Mouse (Mus musculus) lung, embryonic 14.5 days (tissue): Measurements from ENCODE around the gene Ercc1. TPM values are rescaled to one million over a fixed set of nuclear protein-coding genes. Genes with fewer than 3 reads are reported as not detected.

Source experiments
- ATAC-seq: fragments of 200-750 bp; cut with Nextera tagmentation; 2 replicates; pipeline ENCODE4 v1.8.0; 2017; ENCODE audit warnings: mild to moderate bottlenecking, moderate TSS enrichment, moderate library complexity; ENCODE audit not compliant: insufficient read depth
- DNase-seq: peaks from one replicate; pipeline ENCODE4 v3.0.0-alpha.2; 2015
- H3K27ac ChIP-seq: fragments of 300-500 bp; sonication (generic); 2 replicates; pipeline ENCODE4 v1.5.1; 2014; ENCODE audit warnings: low read depth, mild to moderate bottlenecking, moderate library complexity
- H3K27me3 ChIP-seq: fragments of 300-500 bp; sonication (generic); 2 replicates; pipeline ENCODE4 v1.6.1; 2014; ENCODE audit warnings: low read length, control low read depth; ENCODE audit not compliant: insufficient read depth
- H3K36me3 ChIP-seq: fragments of 300-500 bp; sonication (generic); 2 replicates; pipeline ENCODE4 v1.6.1; 2014; ENCODE audit warnings: control low read depth; ENCODE audit not compliant: insufficient read depth
- H3K4me1 ChIP-seq: fragments of 300-500 bp; sonication (generic); 2 replicates; pipeline ENCODE4 v1.6.1; 2014; ENCODE audit warnings: antibody characterized with exemption, control low read depth; ENCODE audit not compliant: insufficient read depth
- H3K4me2 ChIP-seq: fragments of 300-500 bp; sonication (generic); 2 replicates; pipeline ENCODE4 v1.6.1; 2014; ENCODE audit warnings: mild to moderate bottlenecking
- H3K4me3 ChIP-seq: fragments of 300-500 bp; sonication (generic); 2 replicates; pipeline ENCODE4 v1.5.1; 2014; ENCODE audit warnings: low read depth, low read length
- H3K9ac ChIP-seq: fragments of 300-500 bp; sonication (generic); 2 replicates; pipeline ENCODE4 v1.6.1; 2014
- H3K9me3 ChIP-seq: fragments of 300-500 bp; sonication (generic); 2 replicates; pipeline ENCODE4 v1.6.1; 2016; ENCODE audit warnings: low read depth, low read length, control low read depth
- CTCF ChIP-seq: IDR thresholded peaks from 2 replicates; pipeline ENCODE4 v1.5.1; 2016; ENCODE audit warnings: antibody characterized with exemption, low read depth
- WGBS: fragments of 180-500 bp; shearing (Covaris S2); extraction: QIAGEN DNeasy Blood & Tissue Kit; methylation state at CpG from one replicate; pipeline ENCODE4 v1.1.7; 2014; 5-methylcytosine and 5-hydroxymethylcytosine counted together
- polyA plus RNA-seq: library from polyadenylated mRNA; unstranded; fragments of >200 nt; fragmentation: Nextera tagmentation; extraction: Ambion mirVana; gene quantifications from 2 replicates; pipeline ENCODE4 v1.2.1, GENCODE M21; 2014

Ercc1 gene
- polyA plus RNA-seq, 1 experiment from 2014 or later, result 90.5 TPM

DNA sequence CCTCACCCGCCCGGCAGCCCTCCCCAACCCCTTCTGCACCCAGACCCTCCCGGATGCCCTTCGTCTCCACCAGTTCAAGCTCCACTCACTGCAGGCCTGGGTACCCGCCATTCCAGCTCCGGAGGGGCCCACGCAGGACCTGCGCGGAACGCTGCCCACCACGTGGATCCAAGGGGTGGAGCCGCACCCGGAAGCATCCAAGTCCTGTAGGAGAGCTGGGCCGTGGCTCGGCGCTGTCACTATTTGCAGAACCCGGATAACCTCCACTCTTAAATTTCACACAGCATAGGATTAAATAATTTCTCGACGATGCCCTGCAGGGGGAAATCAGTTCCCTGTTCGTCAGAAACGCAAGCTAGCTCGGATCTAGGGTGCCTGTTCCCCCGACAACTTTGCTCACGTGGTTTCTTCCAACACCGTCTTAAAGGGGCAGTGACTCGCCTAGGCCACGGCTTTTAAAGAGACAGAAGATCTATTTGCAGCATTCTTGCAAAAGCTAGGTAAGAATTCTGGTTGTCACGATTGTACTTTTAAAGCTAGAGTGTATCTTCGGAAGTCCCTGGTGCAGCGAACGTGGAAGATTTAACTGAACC lies 14.8 kb downstream of the Ercc1 start, which contains the start of the genes Cd3eap and Ppp1r13l:
Gene Cd3eap (minus strand): TSS at position 185 of the 593 bp plus-strand sequence.
Gene Ppp1r13l (plus strand): TSS at position 451 of the 593 bp plus-strand sequence.
- TF ChIP-seq CTCF, result no peak
- DNase-seq (peak; percentile 90), ATAC-seq (peak; percentile 63)
- Histone ChIP-seq H3K36me3 (peaks cover 33% of the 10 kb centered on the region), H3K27me3 (no peaks in the 10 kb centered on the region), H3K9ac (peak within 1 kb of the TSS; percentile 63), H3K4me3 (peak within 1 kb of the TSS; percentile 64), H3K27ac (peak within 1 kb of the TSS; percentile 62), H3K4me1 (peaks cover 8% of the 10 kb centered on the region; the same call in 1 of the 2 replicates), H3K4me2 (peak within 1 kb of the TSS; percentile 94), H3K9me3 (no peaks in the 10 kb centered on the region)
- under 1% methylated on average over 30 of the region's 31 CpGs for WGBS

DNA sequence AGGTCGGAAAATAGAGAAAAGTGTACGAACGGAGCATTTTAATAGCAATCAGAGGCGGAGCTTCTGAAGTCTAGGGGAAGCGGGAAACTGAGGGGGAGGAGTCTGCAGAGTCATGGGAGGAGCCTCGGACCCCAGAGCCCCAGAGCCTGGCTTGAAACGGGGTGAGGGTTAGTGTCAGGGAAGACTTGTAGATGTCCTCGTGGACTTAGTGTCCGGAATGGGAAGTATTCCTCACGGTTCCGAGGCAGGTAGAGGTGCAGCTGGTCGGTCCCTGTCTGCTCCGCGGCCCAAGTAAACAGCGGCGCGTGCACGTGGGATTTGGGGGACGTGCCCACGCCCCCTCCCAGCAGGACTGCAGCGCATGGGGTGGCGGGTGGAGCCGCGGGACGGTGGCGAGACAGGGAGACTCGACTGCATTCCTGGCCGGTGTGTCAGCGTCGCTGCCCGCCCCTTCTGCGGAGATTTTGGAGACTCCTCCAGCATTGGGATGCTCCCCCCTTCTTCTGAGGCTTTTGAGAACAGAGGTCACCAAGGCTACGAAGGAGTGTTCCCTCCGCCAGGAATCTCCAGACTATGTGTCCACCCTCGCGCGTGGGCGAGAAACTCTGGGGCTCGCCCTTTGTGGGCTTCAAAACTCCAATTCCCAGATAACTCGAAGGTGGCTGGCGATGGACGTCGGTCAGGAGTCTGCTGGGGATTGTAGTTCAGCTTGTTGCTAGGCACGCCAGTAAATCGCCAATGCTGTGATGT lies 15.5 kb downstream of the Ercc1 start:
- Histone ChIP-seq H3K36me3 (peaks cover 27% of the 10 kb centered on the region), H3K27ac (peak overlapping the region; percentile 62), H3K4me1 (peaks cover 8% of the 10 kb centered on the region; the same call in 1 of the 2 replicates), H3K9ac (peak overlapping the region; percentile 63), H3K9me3 (no peaks in the 10 kb centered on the region), H3K27me3 (no peaks in the 10 kb centered on the region), H3K4me2 (peak overlapping the region; percentile 94), H3K4me3 (peak overlapping the region; percentile 64)
- DNase-seq (peak; percentile 92), ATAC-seq (peak; percentile 73)
- WGBS, result under 1% methylated on average over 45 of the region's 45 CpGs
- no peak for TF ChIP-seq CTCF

DNA sequence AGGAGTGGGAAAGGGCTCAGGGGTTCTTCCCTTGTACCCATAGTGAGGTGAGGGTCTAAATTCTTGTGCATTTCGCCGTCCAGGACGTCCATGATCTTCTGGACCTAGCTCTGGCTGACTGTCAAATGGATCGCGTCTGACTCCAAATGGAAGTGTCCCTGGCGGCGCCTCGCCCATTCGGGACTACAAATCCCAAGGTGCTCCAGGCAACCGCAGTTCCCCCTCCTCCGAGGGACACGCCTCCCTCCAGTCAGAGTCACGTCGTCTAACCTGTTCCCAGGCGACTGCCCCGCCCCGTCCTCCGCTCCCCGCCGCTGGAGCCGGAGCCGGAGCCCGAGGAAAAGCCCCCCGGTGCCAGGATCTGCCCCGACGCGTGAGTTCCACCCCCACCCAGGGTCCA lies 16.4 kb downstream of the Ercc1 start:
- Histone ChIP-seq H3K36me3 (peaks cover 20% of the 10 kb centered on the region), H3K27me3 (no peaks in the 10 kb centered on the region), H3K4me3 (peak overlapping the region; percentile 64), H3K4me1 (peaks cover 8% of the 10 kb centered on the region; the same call in 1 of the 2 replicates), H3K9me3 (no peaks in the 10 kb centered on the region), H3K4me2 (peak overlapping the region; percentile 94), H3K27ac (peak overlapping the region; percentile 61; the same call in 1 of the 2 replicates), H3K9ac (peak overlapping the region; percentile 61)
- no peak for TF ChIP-seq CTCF
- under 1% methylated on average over 27 of the region's 27 CpGs for WGBS
- DNase-seq, result peak; percentile 95
- ATAC-seq, result peak; percentile 76

DNA sequence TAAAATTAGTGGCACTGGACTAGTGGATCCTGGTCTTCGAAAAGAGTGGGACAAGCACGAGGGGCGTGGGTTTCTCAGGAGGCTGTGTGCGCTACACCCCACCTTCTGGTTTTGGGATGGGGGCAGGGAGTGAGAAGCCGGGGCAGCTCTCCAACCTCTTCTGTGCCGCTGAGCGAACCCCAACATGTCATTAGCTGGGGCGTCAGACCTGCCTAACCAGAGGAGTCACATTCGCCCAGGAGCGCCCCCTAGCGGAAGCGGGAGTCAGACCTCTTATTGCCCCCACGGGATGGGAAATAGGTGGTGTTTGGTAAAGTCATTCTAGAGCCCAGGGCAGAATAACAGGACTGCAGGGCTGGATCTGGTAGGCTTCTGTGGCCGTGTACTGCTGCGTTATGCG lies 17.1 kb downstream of the Ercc1 start:
- ATAC-seq (0 out of 2 replicates have a peak, but pooled peaks have one; percentile 3), DNase-seq (peak; percentile 78)
- H3K4me2 ChIP-seq, result peak overlapping the region; percentile 94
- 6% methylated on average over 16 of the region's 16 CpGs for WGBS
- H3K27me3 ChIP-seq, result no peaks in the 10 kb centered on the region
- H3K4me1 ChIP-seq, result peaks cover 8% of the 10 kb centered on the region; the same call in 1 of the 2 replicates
- H3K9me3 ChIP-seq, result no peaks in the 10 kb centered on the region
- H3K36me3 ChIP-seq, result peaks cover 13% of the 10 kb centered on the region
- H3K4me3 ChIP-seq, result peak overlapping the region; percentile 64
- H3K27ac ChIP-seq, result peak overlapping the region; percentile 61; the same call in 1 of the 2 replicates
- peak overlapping the region; percentile 61; the same call in 1 of the 2 replicates for H3K9ac ChIP-seq
- TF ChIP-seq CTCF, result peak; percentile 87

DNA sequence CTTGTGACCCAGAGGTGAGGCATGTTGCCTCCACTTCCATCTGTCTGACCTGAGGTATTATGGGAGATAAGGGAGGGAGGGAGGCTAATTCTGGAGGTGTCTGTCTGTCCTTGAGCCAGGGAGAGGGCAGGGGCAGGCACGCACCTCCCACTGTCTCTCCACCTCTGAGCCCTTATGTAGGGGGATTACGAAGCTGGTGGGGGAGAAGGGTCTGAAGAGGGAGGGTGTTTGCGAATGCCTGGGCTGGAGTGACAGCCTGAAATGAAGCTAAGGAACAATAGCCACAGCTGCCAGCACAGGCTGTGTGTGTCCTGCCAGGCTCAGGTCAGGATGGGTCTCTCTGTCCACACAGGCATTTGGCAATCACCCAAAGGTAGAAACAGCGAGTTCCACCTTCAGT lies 17.7 kb downstream of the Ercc1 start:
- Histone ChIP-seq H3K4me3 (peak overlapping the region; percentile 64; the same call in 1 of the 2 replicates), H3K27ac (no peak overlapping the region), H3K4me1 (peaks cover 8% of the 10 kb centered on the region; the same call in 1 of the 2 replicates), H3K4me2 (peak overlapping the region; percentile 94), H3K27me3 (no peaks in the 10 kb centered on the region), H3K9ac (no peak overlapping the region), H3K36me3 (peaks cover 9% of the 10 kb centered on the region), H3K9me3 (no peaks in the 10 kb centered on the region)
- DNase-seq (no peak), ATAC-seq (no peak)
- WGBS, result 39% methylated on average over 4 of the region's 4 CpGs
- TF ChIP-seq CTCF, result no peak

DNA sequence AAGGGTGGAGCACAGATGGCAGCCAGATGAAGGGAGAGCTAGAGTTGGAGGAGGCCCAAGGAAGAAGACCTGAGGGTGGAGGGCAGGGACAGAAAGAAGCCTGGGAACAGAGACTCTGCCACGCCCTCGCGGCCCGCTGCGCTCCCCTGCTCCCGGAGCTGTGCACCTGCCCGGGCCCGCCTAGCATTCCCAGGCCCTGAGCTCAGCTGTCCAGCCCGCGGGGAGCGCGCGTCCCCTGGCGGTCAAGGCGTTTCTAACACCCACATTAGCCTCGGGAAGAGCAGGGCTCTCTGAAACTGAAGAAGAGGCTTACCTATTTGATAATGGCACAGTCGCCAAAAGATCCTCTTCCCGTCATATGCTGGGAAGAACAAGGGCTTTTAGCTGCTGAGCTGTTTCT lies 19.3 kb downstream of the Ercc1 start:
- H3K4me3 ChIP-seq, result no peak overlapping the region

DNA sequence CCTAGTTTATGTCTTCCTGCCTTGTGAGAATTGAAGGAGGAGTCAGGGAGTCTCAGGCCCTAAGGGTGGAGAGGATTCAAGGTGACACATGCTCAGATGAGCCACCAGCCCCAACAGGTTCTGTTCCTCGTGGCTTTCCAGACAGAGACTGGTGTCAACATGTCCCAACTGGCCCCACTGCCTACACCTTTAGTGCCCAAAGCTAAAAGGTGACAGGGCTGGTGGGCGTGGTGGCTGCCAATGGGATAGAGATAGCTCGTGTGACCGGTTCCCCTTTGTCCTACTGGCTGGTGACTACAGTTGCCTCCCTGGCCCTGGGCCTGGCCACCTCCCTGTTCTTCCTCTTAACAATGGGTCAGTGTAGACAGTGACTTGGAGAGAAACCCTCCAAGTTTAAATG lies 20.8 kb downstream of the Ercc1 start:
- no peak for DNase-seq
- Histone ChIP-seq H3K4me1 (peaks cover 8% of the 10 kb centered on the region; the same call in 1 of the 2 replicates), H3K9me3 (no peaks in the 10 kb centered on the region), H3K36me3 (no peaks in the 10 kb centered on the region), H3K27ac (no peak overlapping the region), H3K4me2 (no peak overlapping the region), H3K9ac (no peak overlapping the region), H3K4me3 (no peak overlapping the region), H3K27me3 (no peaks in the 10 kb centered on the region)
- 75% methylated on average over 4 of the region's 4 CpGs for WGBS
- no peak for ATAC-seq
- TF ChIP-seq CTCF, result no peak

More for the DNA sequence above, 19.3 kb downstream of the Ercc1 start:
- peak; percentile 80 for DNase-seq
- Histone ChIP-seq H3K9ac (no peak overlapping the region), H3K4me2 (no peak overlapping the region), H3K36me3 (no peaks in the 10 kb centered on the region), H3K4me1 (peaks cover 8% of the 10 kb centered on the region; the same call in 1 of the 2 replicates), H3K27me3 (no peaks in the 10 kb centered on the region), H3K27ac (no peak overlapping the region; the same call in 1 of the 2 replicates), H3K9me3 (no peaks in the 10 kb centered on the region)
- 5% methylated on average over 18 of the region's 18 CpGs for WGBS
- peak; percentile 85 for TF ChIP-seq CTCF
- no peak for ATAC-seq
